In genomic region chr2:72529358-72530319, GRCm38 (mm10) we compare ENCODE assay signal across 8 mouse cellular contexts. TPM values are rescaled to one million over a fixed set of nuclear protein-coding genes. Genes with fewer than 3 reads are reported as not detected.
DNase-seq lines count a peak whose midpoint lies in the region; ATAC-seq lines count a peak whose summit lies in the region.

No protein-coding gene starts in this region.

- no peak overlapping the region for H3K27ac ChIP-seq in intestine, embryonic 14.5 days (ENCODE audit: low read depth)
- H3K27ac ChIP-seq in intestine, embryonic 16.5 days (ENCODE audit: low read length), result no peak overlapping the region
- peak overlapping the region; percentile 67 for H3K27ac ChIP-seq in hindbrain, embryonic 11.5 days (ENCODE audit: low read depth, low read length)
- H3K27ac ChIP-seq in limb, embryonic 15.5 days, result no peak overlapping the region
- H3K27ac ChIP-seq in stomach, embryonic 16.5 days (ENCODE audit: low read length), result no peak overlapping the region

- WGBS in intestine, embryonic 14.5 days, result 43% methylated on average over 25 of the region's 25 CpGs
- WGBS in intestine, embryonic 16.5 days, result 42% methylated on average over 25 of the region's 25 CpGs
- 27% methylated on average over 25 of the region's 25 CpGs for WGBS in hindbrain, embryonic 11.5 days
- WGBS in limb, embryonic 15.5 days, result 51% methylated on average over 25 of the region's 25 CpGs
- WGBS in stomach, embryonic 16.5 days, result 42% methylated on average over 25 of the region's 25 CpGs

- H3K36me3 ChIP-seq in intestine, embryonic 14.5 days (ENCODE audit: control insufficient read depth, insufficient read depth, low read length), result no peaks in the 10 kb centered on the region
- H3K36me3 ChIP-seq in intestine, embryonic 16.5 days (ENCODE audit: control insufficient read depth, insufficient read depth, low read length), result no peaks in the 10 kb centered on the region
- no peaks in the 10 kb centered on the region for H3K36me3 ChIP-seq in hindbrain, embryonic 11.5 days (ENCODE audit: control insufficient read depth, insufficient read depth, low read length)
- no peaks in the 10 kb centered on the region for H3K36me3 ChIP-seq in limb, embryonic 15.5 days
- no peaks in the 10 kb centered on the region for H3K36me3 ChIP-seq in stomach, embryonic 16.5 days (ENCODE audit: control insufficient read depth, insufficient read depth, low read length)

- no peaks in the 10 kb centered on the region for H3K27me3 ChIP-seq in intestine, embryonic 14.5 days (replicated peaks; ENCODE audit: control insufficient read depth, insufficient read depth, low read length)
- H3K27me3 ChIP-seq in intestine, embryonic 16.5 days (replicated peaks; ENCODE audit: control insufficient read depth, insufficient read depth, low read length), result no peaks in the 10 kb centered on the region
- no peaks in the 10 kb centered on the region for H3K27me3 ChIP-seq in hindbrain, embryonic 11.5 days (ENCODE audit: control insufficient read depth, insufficient read depth, low read length)
- no peaks in the 10 kb centered on the region for H3K27me3 ChIP-seq in limb, embryonic 15.5 days
- no peaks in the 10 kb centered on the region for H3K27me3 ChIP-seq in stomach, embryonic 16.5 days (ENCODE audit: control insufficient read depth, insufficient read depth, low read length)

- no peaks in the 10 kb centered on the region for H3K9me3 ChIP-seq in intestine, embryonic 14.5 days (ENCODE audit: control insufficient read depth, low read length)
- H3K9me3 ChIP-seq in intestine, embryonic 16.5 days (ENCODE audit: control insufficient read depth, low read length), result no peaks in the 10 kb centered on the region
- no peaks in the 10 kb centered on the region for H3K9me3 ChIP-seq in hindbrain, embryonic 11.5 days (ENCODE audit: control insufficient read depth, low read length)
- no peaks in the 10 kb centered on the region for H3K9me3 ChIP-seq in limb, embryonic 15.5 days
- no peaks in the 10 kb centered on the region for H3K9me3 ChIP-seq in stomach, embryonic 16.5 days (replicated peaks; ENCODE audit: control insufficient read depth, low read length)

- H3K4me1 ChIP-seq in intestine, embryonic 14.5 days (replicated peaks; ENCODE audit: control insufficient read depth, insufficient read depth, low read length), result 0 out of 2 replicates have a peak, but pooled peaks cover 3% of the 10 kb centered on the region
- no peaks in the 10 kb centered on the region for H3K4me1 ChIP-seq in intestine, embryonic 16.5 days (ENCODE audit: control insufficient read depth, insufficient read depth, low read length)
- H3K4me1 ChIP-seq in hindbrain, embryonic 11.5 days (replicated peaks; ENCODE audit: control insufficient read depth, insufficient read depth, low read length), result 0 out of 2 replicates have a peak, but pooled peaks cover 2% of the 10 kb centered on the region
- peaks cover 13% of the 10 kb centered on the region; the same call in 1 of the 2 replicates for H3K4me1 ChIP-seq in limb, embryonic 15.5 days
- H3K4me1 ChIP-seq in stomach, embryonic 16.5 days (ENCODE audit: control insufficient read depth, insufficient read depth, low read length), result 0 out of 2 replicates have a peak, but pooled peaks cover 6% of the 10 kb centered on the region

- H3K4me3 ChIP-seq in intestine, embryonic 14.5 days (ENCODE audit: low read depth, low read length), result no peak overlapping the region
- no peak overlapping the region for H3K4me3 ChIP-seq in intestine, embryonic 16.5 days (ENCODE audit: low read length)
- peak overlapping the region; percentile 3; the same call in 1 of the 2 replicates for H3K4me3 ChIP-seq in hindbrain, embryonic 11.5 days (ENCODE audit: low read depth, low read length)
- peak overlapping the region; percentile 3; the same call in 1 of the 2 replicates for H3K4me3 ChIP-seq in limb, embryonic 15.5 days
- H3K4me3 ChIP-seq in stomach, embryonic 16.5 days (replicated peaks; ENCODE audit: low read length), result no peak overlapping the region

- no peak overlapping the region for H3K9ac ChIP-seq in intestine, embryonic 14.5 days (ENCODE audit: low read length)
- no peak overlapping the region for H3K9ac ChIP-seq in intestine, embryonic 16.5 days (ENCODE audit: low read depth, low read length)
- peak overlapping the region; percentile 46; the same call in 1 of the 2 replicates for H3K9ac ChIP-seq in hindbrain, embryonic 11.5 days (ENCODE audit: low read depth, low read length)
- H3K9ac ChIP-seq in limb, embryonic 15.5 days, result no peak overlapping the region
- H3K9ac ChIP-seq in stomach, embryonic 16.5 days (ENCODE audit: low read length), result no peak overlapping the region

- H3K4me2 ChIP-seq in intestine, embryonic 14.5 days (ENCODE audit: low read length), result peak overlapping the region; percentile 1; the same call in 1 of the 2 replicates
- no peak overlapping the region; the same call in 1 of the 2 replicates for H3K4me2 ChIP-seq in intestine, embryonic 16.5 days (ENCODE audit: low read depth, low read length)
- peak overlapping the region; percentile 33 for H3K4me2 ChIP-seq in hindbrain, embryonic 11.5 days (replicated peaks; ENCODE audit: low read depth, low read length)
- 0 out of 2 replicates have a peak overlapping the region, but pooled peaks have one; percentile 14 for H3K4me2 ChIP-seq in limb, embryonic 15.5 days
- peak overlapping the region; percentile 27 for H3K4me2 ChIP-seq in stomach, embryonic 16.5 days (ENCODE audit: low read depth, low read length)

- DNase-seq in intestine, embryonic 14.5 days (ENCODE audit: low spot score), result no peak
- peak; percentile 58 to 62 for DNase-seq in cerebellum, postnatal 14 days
- DNase-seq in hindbrain, embryonic 11.5 days (ENCODE audit: low spot score), result peak; percentile 70
- DNase-seq in thymus, postnatal 0 days (ENCODE audit: low spot score), result no peak
- DNase-seq in thymus, postnatal 14 days, result no peak

- ATAC-seq in intestine, embryonic 14.5 days (replicated peaks; ENCODE audit: low FRiP score, low TSS enrichment, low read depth), result no peak
- no peak for ATAC-seq in intestine, embryonic 16.5 days
- peak; percentile 74 for ATAC-seq in hindbrain, embryonic 11.5 days (ENCODE audit: low FRiP score)
- ATAC-seq in limb, embryonic 15.5 days (ENCODE audit: insufficient number of reproducible peaks, low FRiP score, low TSS enrichment, low read depth), result no peak
- no peak for ATAC-seq in stomach, embryonic 16.5 days (ENCODE audit: insufficient read depth, low FRiP score)

RNA-seq across cellular contexts. Expression of gene Cdca7, which starts 53.7 kb away (rescaled TPM):
- 162 and 181 TPM in 2 replicates for polyA plus RNA-seq in intestine, embryonic 14.5 days (2014; fragmentation: Nextera tagmentation; extraction: Ambion mirVana)
- 94.9 and 111 TPM in 2 replicates for polyA plus RNA-seq in intestine, embryonic 16.5 days (2015; fragmentation: Nextera tagmentation; extraction: Ambion mirVana)
- polyA plus RNA-seq in hindbrain, embryonic 11.5 days (2014; fragmentation: Nextera tagmentation; extraction: Ambion mirVana), result 156 and 172 TPM in 2 replicates
- polyA plus RNA-seq in limb, embryonic 15.5 days (2015; fragmentation: Nextera tagmentation; extraction: Ambion mirVana), result 113 and 119 TPM in 2 replicates
- polyA plus RNA-seq in stomach, embryonic 16.5 days (2015; fragmentation: Nextera tagmentation; extraction: Ambion mirVana), result 112 and 114 TPM in 2 replicates
- polyA plus RNA-seq in thymus, postnatal 0 days (2015; fragmentation: Nextera tagmentation; extraction: Ambion mirVana), result 361 and 379 TPM in 2 replicates

Comparison
In these comparisons a context has a peak if more than half of its experiments do, and no peak if none do; other contexts are left out.
1. DNase-seq: peak in cerebellum, postnatal 14 days (2 of 2) and hindbrain, embryonic 11.5 days (single experiment); none in intestine, embryonic 14.5 days (single experiment), thymus, postnatal 0 days (single experiment) and thymus, postnatal 14 days (single experiment).
2. H3K4me3 ChIP-seq: peak in hindbrain, embryonic 11.5 days (single experiment) and limb, embryonic 15.5 days (single experiment); none in intestine, embryonic 14.5 days (single experiment), intestine, embryonic 16.5 days (single experiment) and stomach, embryonic 16.5 days (single experiment).